Mouse (Mus musculus) thymus, adult 2 months (tissue): ENCODE results near the gene Cphx2.
"Not testable (repeated sequence)": the region's sequence is repeated elsewhere in the genome, so short reads cannot be mapped to it uniquely, and the experiment has no call there.

Experiments used
- CTCF ChIP-seq: fragments of 200-500 bp; IDR thresholded peaks from 2 replicates; pipeline ENCODE4 v1.5.1; 2012; ENCODE audit warnings: mild to moderate bottlenecking, control low read depth, low read length, moderate library complexity, borderline replicate concordance; ENCODE audit not compliant: control insufficient read depth, poor library complexity, insufficient read depth; ENCODE audit errors: extremely low read depth
- POLR2A ChIP-seq: fragments of 200-500 bp; IDR thresholded peaks from 2 replicates; pipeline ENCODE4 v1.6.1; 2012; ENCODE audit warnings: mild to moderate bottlenecking, low read length, control low read depth, moderate library complexity; ENCODE audit not compliant: control insufficient read depth, poor library complexity, insufficient read depth; ENCODE audit errors: extremely low read depth

DNA sequence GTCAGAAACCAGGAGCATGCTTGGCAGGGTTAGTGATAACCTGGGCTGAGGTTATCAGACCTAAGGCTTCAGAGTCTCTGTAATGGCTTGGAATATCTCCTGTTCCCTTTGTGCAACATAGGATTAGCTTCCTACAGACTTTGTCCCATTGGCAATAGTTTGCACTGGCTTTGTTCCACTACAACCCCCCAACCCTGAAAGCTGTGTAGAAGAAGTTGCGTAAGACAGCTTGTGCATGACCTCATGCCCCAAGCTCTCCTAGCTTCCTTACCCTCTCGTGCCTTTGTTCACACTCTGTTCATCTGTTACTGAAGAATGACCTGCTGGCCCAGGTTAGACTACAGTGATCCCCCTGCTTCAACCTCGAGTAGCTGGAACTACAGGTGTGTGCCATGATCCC lies 16.3 kb downstream of the Cphx2 start:
- TF ChIP-seq POLR2A, CTCF: not testable (repeated sequence)
